Mouse (Mus musculus) CH12.LX (cell line): Measurements from ENCODE around the gene Hs3st6. TPM values are rescaled to one million over a fixed set of nuclear protein-coding genes. Genes with fewer than 3 reads are reported as not detected.

ENCODE experiments used
- DNase-seq: peaks from one replicate; pipeline ENCODE4 v3.0.0-alpha.2; 2013; ENCODE audit errors: extremely low read depth
- H3K27ac ChIP-seq: 2 replicates; pipeline ENCODE4 v1.5.1; 2012; ENCODE audit warnings: low read depth, mild to moderate bottlenecking, control low read depth, moderate library complexity; ENCODE audit not compliant: insufficient read depth
- H3K27me3 ChIP-seq: replicated peaks from 2 replicates; pipeline ENCODE3; 2012; ENCODE audit warnings: inconsistent platforms
- H3K36me3 ChIP-seq, 2 experiments: replicated peaks in 1 of 2; 2 replicates each; pipeline versions ENCODE3 to v1.6.1; 2012; ENCODE audit warnings: inconsistent platforms in 1 of 2, low read length in 1 of 2, mild to moderate bottlenecking in 1 of 2, mixed read lengths in 1 of 2, moderate library complexity in 1 of 2; ENCODE audit not compliant: control insufficient read depth in 1 of 2, insufficient read depth in 1 of 2
- H3K4me1 ChIP-seq, 2 experiments: 2 replicates each; pipeline ENCODE4 v1.6.1; 2012; ENCODE audit warnings: inconsistent platforms in 1 of 2, moderate library complexity in 1 of 2; ENCODE audit not compliant: insufficient read depth in 2 of 2, control insufficient read depth in 1 of 2
- H3K4me2 ChIP-seq: 2 replicates; pipeline ENCODE4 v1.6.1; 2012; ENCODE audit warnings: low read depth, mild to moderate bottlenecking, control low read depth; ENCODE audit not compliant: poor library complexity, insufficient read depth, severe bottlenecking
- H3K4me3 ChIP-seq, 3 experiments: fragments of 150-350 bp in 1 of 3; sonication (generic) in 1 of 3; replicated peaks in 1 of 3; 2 replicates each; pipeline versions ENCODE3 to v1.5.1; 2011 to 2012; ENCODE audit warnings: low read depth in 2 of 3, low read length in 2 of 3, mild to moderate bottlenecking in 2 of 3, moderate library complexity in 2 of 3, control low read depth in 1 of 3, improper control_type of control experiment in 1 of 3, inconsistent platforms in 1 of 3, mixed read lengths in 1 of 3; ENCODE audit not compliant: poor library complexity in 1 of 3
- H3K79me2 ChIP-seq: replicated peaks from 2 replicates; pipeline ENCODE4 v1.6.1; 2012; ENCODE audit warnings: mild to moderate bottlenecking, moderate library complexity; ENCODE audit not compliant: control insufficient read depth, poor library complexity, insufficient read depth, severe bottlenecking; ENCODE audit errors: extremely low read depth
- H3K9ac ChIP-seq: 2 replicates; pipeline ENCODE4 v1.6.1; 2012; ENCODE audit warnings: low read depth, mild to moderate bottlenecking, control low read depth, moderate library complexity; ENCODE audit not compliant: insufficient read depth
- H3K9me3 ChIP-seq: replicated peaks from 2 replicates; pipeline ENCODE3; 2012; ENCODE audit warnings: low read length, inconsistent platforms, mixed read lengths
- BHLHE40 ChIP-seq: IDR thresholded peaks from 2 replicates; pipeline ENCODE4 v1.6.1; 2011; ENCODE audit warnings: mild to moderate bottlenecking, low read depth, low read length, improper control_type of control experiment
- CHD1 ChIP-seq: IDR thresholded peaks from 2 replicates; pipeline ENCODE4 v1.6.1; 2012; ENCODE audit warnings: low read depth, low read length, improper control_type of control experiment, inconsistent platforms
- CHD2 ChIP-seq: IDR thresholded peaks from 2 replicates; pipeline ENCODE4 v1.6.1; 2011; ENCODE audit warnings: low read length, improper control_type of control experiment
- EP300 ChIP-seq: IDR thresholded peaks from 2 replicates; pipeline ENCODE4 v1.6.1; 2011; ENCODE audit warnings: low read length, improper control_type of control experiment
- ETS1 ChIP-seq: conservative IDR thresholded peaks from 2 replicates; pipeline ENCODE4 v1.6.1; 2012; ENCODE audit warnings: low read depth, mild to moderate bottlenecking, inconsistent platforms, low read length, improper control_type of control experiment, moderate library complexity
- GABPA ChIP-seq: IDR thresholded peaks from 2 replicates; pipeline ENCODE4 v1.6.1; 2012; ENCODE audit warnings: low read depth, low read length, improper control_type of control experiment, inconsistent platforms; ENCODE audit not compliant: insufficient replicate concordance
- KAT2A ChIP-seq: IDR thresholded peaks from 2 replicates; pipeline ENCODE4 v1.6.1; 2012; ENCODE audit warnings: low read length, improper control_type of control experiment, inconsistent platforms; ENCODE audit not compliant: insufficient replicate concordance
- MAFK ChIP-seq: IDR thresholded peaks from 2 replicates; pipeline ENCODE4 v1.6.1; 2011; ENCODE audit warnings: low read length, improper control_type of control experiment; ENCODE audit not compliant: insufficient replicate concordance
- MXI1 ChIP-seq: IDR thresholded peaks from 2 replicates; pipeline ENCODE4 v1.6.1; 2011; ENCODE audit warnings: mild to moderate bottlenecking, low read depth, low read length, improper control_type of control experiment
- RAD21 ChIP-seq: IDR thresholded peaks from 2 replicates; pipeline ENCODE4 v1.6.1; 2011; ENCODE audit warnings: low read depth, mild to moderate bottlenecking, low read length, improper control_type of control experiment, moderate library complexity
- SIN3A ChIP-seq: IDR thresholded peaks from 2 replicates; pipeline ENCODE4 v1.6.1; 2012; ENCODE audit warnings: low read length, improper control_type of control experiment, inconsistent platforms
- TBP ChIP-seq: conservative IDR thresholded peaks from 2 replicates; pipeline ENCODE4 v1.6.1; 2011; ENCODE audit warnings: low read depth, low read length, improper control_type of control experiment
- TCF12 ChIP-seq: IDR thresholded peaks from 2 replicates; pipeline ENCODE4 v1.6.1; 2014; ENCODE audit warnings: low read depth, mild to moderate bottlenecking, inconsistent platforms, low read length, improper control_type of control experiment
- USF2 ChIP-seq: conservative IDR thresholded peaks from 2 replicates; pipeline ENCODE4 v1.6.1; 2011; ENCODE audit warnings: low read depth, low read length, improper control_type of control experiment
- ZNF384 ChIP-seq: IDR thresholded peaks from 2 replicates; pipeline ENCODE4 v1.6.1; 2012; ENCODE audit warnings: low read depth, low read length, improper control_type of control experiment, inconsistent platforms
- dilution Hi-C: fragments of 300-500 bp; cut with MboI; formaldehyde crosslinking; loops from 2 replicates; pipeline ENCODE4 v1.14.3; 2020; ENCODE audit warnings: low sequenced_read_pairs; ENCODE audit not compliant: extremely low pct_unique_long_range_greater_than_20kb, extremely low pct_ligation_motif_present
- in situ Hi-C: fragments of 300-500 bp; cut with MboI; formaldehyde crosslinking; loops from 3 replicates; pipeline ENCODE4 v1.14.3; 2019; ENCODE audit warnings: low sequenced_read_pairs, low pct_ligation_motif_present, low pct_unique_long_range_greater_than_20kb, mixed read lengths
- polyA plus RNA-seq: library from polyadenylated mRNA; unstranded; fragments of >175 nt; gene quantifications from 2 replicates; pipeline ENCODE4 v1.2.1, GENCODE M21; 2012; ENCODE audit warnings: low read depth; ENCODE audit not compliant: insufficient read length
- total RNA-seq, 2 experiments: library from RNA; depleted of rRNA; stranded (reverse); fragments of 300-350 nt in 1 of 2; fragments of >200 nt in 1 of 2; gene quantifications; 2 replicates each; pipeline ENCODE4 v1.2.3; 2012 to 2014

Hs3st6 gene
- total and polyA plus RNA-seq, 3 experiments: 0.30 TPM; not detected in 2

- Histone ChIP-seq H3K27me3 (peaks cover 26% of the 10 kb centered on the region), H3K4me3 (no peak overlapping the region), H3K79me2 (no peaks in the 10 kb centered on the region), H3K9ac (no peak overlapping the region), H3K9me3 (no peaks in the 10 kb centered on the region), H3K4me1 (peaks cover 0 to 10% of the 10 kb centered on the region in 2 experiments; a peak in 1 of 4 replicates), H3K36me3 (peaks cover 13 to 38% of the 10 kb centered on the region in 2 experiments), H3K4me2 (no peak overlapping the region), H3K27ac (no peak overlapping the region)
- dilution Hi-C loops: no loop called here
- in situ Hi-C loops: loop anchor here (5.0 kb wide), 2 partner anchors 63 to 143 kb away; partner anchors contain the start of genes Nubp2 and Spsb3
- no peak for DNase-seq
- TF ChIP-seq USF2: no peak
- TF ChIP-seq MAFK: no peak
- no peak for TF ChIP-seq GABPA
- no peak for TF ChIP-seq RAD21
- TF ChIP-seq TBP: no peak
- TF ChIP-seq MXI1: no peak
- no peak for TF ChIP-seq SIN3A
- no peak for TF ChIP-seq EP300
- TF ChIP-seq KAT2A: no peak
- no peak for TF ChIP-seq TCF12
- no peak for TF ChIP-seq ETS1
- TF ChIP-seq CHD2: no peak
- TF ChIP-seq BHLHE40: no peak
These were observed 8.9 kb upstream of the Hs3st6 start for GRCm38 (mm10) chr17:24743896-24744295.

- H3K4me3 ChIP-seq: no peak overlapping the region
- H3K27ac ChIP-seq: no peak overlapping the region
- TF ChIP-seq KAT2A (no peak), ZNF384 (no peak), CHD1 (no peak)
- no peak overlapping the region for H3K4me2 ChIP-seq
- H3K79me2 ChIP-seq: no peaks in the 10 kb centered on the region
- dilution Hi-C loops (no loop called here), in situ Hi-C loops (loop anchor here (5.0 kb wide), 2 partner anchors 63 to 143 kb away; partner anchors contain the start of genes Nubp2 and Spsb3)
- no peak overlapping the region for H3K9ac ChIP-seq
- no peaks in the 10 kb centered on the region for H3K9me3 ChIP-seq
- peaks cover 31% of the 10 kb centered on the region for H3K27me3 ChIP-seq
- peaks cover 12 to 35% of the 10 kb centered on the region in 2 experiments for H3K36me3 ChIP-seq
- peaks cover 0 to 10% of the 10 kb centered on the region in 2 experiments; a peak in 1 of 4 replicates for H3K4me1 ChIP-seq
- no peak for DNase-seq
These were observed 8.4 kb upstream of the Hs3st6 start for GRCm38 (mm10) chr17:24744381-24744780.
